Mouse (Mus musculus): Measurements from ENCODE around the gene Cand2. TPM values are rescaled to one million over a fixed set of nuclear protein-coding genes. Genes with fewer than 3 reads are reported as not detected.

Cand2 gene
- polyA plus RNA-seq, 1 experiment from 2014 or later, result 20.2 TPM

- H3K27ac ChIP-seq (ENCODE audit: low read depth, low read length), result no peak overlapping the region
- 87% methylated on average over 20 of the region's 20 CpGs for WGBS
- H3K4me2 ChIP-seq (replicated peaks; ENCODE audit: low read depth, low read length), result no peak overlapping the region
- DNase-seq (ENCODE audit: low spot score) (no peak), ATAC-seq (ENCODE audit: low FRiP score) (no peak)
- H3K9me3 ChIP-seq (ENCODE audit: control insufficient read depth, low read length), result no peaks in the 10 kb centered on the region
- H3K36me3 ChIP-seq (ENCODE audit: control insufficient read depth, insufficient read depth, low read length), result no peaks in the 10 kb centered on the region
- no peaks in the 10 kb centered on the region for H3K4me1 ChIP-seq (replicated peaks; ENCODE audit: control insufficient read depth, insufficient read depth, low read length)
- no peak overlapping the region for H3K9ac ChIP-seq (ENCODE audit: low read depth, low read length)
- no peaks in the 10 kb centered on the region for H3K27me3 ChIP-seq (ENCODE audit: control insufficient read depth, insufficient read depth, low read length)
- H3K4me3 ChIP-seq (ENCODE audit: low read depth, low read length), result no peak overlapping the region
Measured at GRCm38 (mm10) chr6:115770059-115770670, 4.2 kb upstream of the Cand2 start.

GRCm38 (mm10) chr6:115770852-115771251, 3.5 kb upstream of the Cand2 start:
- Histone ChIP-seq H3K36me3 (ENCODE audit: control insufficient read depth, insufficient read depth, low read length) (no peaks in the 10 kb centered on the region), H3K4me1 (replicated peaks; ENCODE audit: control insufficient read depth, insufficient read depth, low read length) (no peaks in the 10 kb centered on the region), H3K27ac (ENCODE audit: low read depth, low read length) (no peak overlapping the region), H3K4me3 (ENCODE audit: low read depth, low read length) (no peak overlapping the region), H3K9me3 (ENCODE audit: control insufficient read depth, low read length) (no peaks in the 10 kb centered on the region), H3K4me2 (replicated peaks; ENCODE audit: low read depth, low read length) (no peak overlapping the region), H3K9ac (ENCODE audit: low read depth, low read length) (no peak overlapping the region), H3K27me3 (ENCODE audit: control insufficient read depth, insufficient read depth, low read length) (no peaks in the 10 kb centered on the region)
- DNase-seq (ENCODE audit: low spot score) (no peak), ATAC-seq (ENCODE audit: low FRiP score) (no peak)
- 65% methylated on average over 4 of the region's 4 CpGs for WGBS

DNA sequence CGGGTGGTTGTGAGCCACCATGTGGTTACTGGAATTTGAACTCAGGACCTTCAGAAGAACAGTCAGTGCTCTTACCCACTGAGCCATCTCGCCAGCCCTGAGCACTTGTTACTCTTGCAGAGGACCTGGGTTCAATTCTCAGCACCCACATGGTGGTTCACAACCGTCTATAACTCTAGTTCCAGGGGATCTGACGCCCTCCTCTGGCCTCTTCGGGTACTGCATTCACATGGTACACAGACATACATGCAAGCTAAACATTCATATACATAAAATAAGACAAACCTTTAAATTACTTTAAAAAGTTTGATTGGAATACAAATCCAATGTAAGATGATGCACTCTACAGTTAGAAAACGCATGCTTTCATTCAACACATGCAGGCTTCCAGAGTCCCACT, 2.1 kb upstream of the Cand2 start:
- Histone ChIP-seq H3K9ac (ENCODE audit: low read depth, low read length) (no peak overlapping the region), H3K9me3 (ENCODE audit: control insufficient read depth, low read length) (no peaks in the 10 kb centered on the region), H3K4me2 (replicated peaks; ENCODE audit: low read depth, low read length) (no peak overlapping the region), H3K27ac (ENCODE audit: low read depth, low read length) (no peak overlapping the region), H3K27me3 (ENCODE audit: control insufficient read depth, insufficient read depth, low read length) (no peaks in the 10 kb centered on the region), H3K4me1 (replicated peaks; ENCODE audit: control insufficient read depth, insufficient read depth, low read length) (peaks cover 4% of the 10 kb centered on the region; the same call in 1 of the 2 replicates), H3K4me3 (ENCODE audit: low read depth, low read length) (no peak overlapping the region), H3K36me3 (ENCODE audit: control insufficient read depth, insufficient read depth, low read length) (no peaks in the 10 kb centered on the region)
- WGBS, result 80% methylated on average over 6 of the region's 6 CpGs
- no peak for ATAC-seq (ENCODE audit: low FRiP score)
- DNase-seq (ENCODE audit: low spot score), result no peak

DNA sequence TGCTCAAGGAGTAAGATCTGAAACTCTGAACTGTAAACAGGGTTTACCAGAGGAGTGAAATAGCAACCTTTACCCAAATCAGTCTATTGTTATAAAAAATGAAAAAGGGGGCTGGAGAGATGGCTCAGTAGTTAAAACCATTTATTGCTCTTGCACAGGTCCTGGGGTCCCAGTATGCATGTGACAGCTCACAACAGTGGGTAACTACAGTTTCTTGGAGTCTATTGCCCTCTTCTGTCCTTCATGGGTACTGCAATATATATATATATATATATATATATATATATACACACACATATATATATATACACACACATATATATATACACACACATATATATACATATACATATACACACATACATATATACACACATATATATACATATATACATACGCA, 1.7 kb upstream of the Cand2 start:
- Histone ChIP-seq H3K4me2 (replicated peaks; ENCODE audit: low read depth, low read length) (no peak overlapping the region), H3K4me3 (ENCODE audit: low read depth, low read length) (no peak overlapping the region), H3K4me1 (replicated peaks; ENCODE audit: control insufficient read depth, insufficient read depth, low read length) (peaks cover 4% of the 10 kb centered on the region; the same call in 1 of the 2 replicates), H3K9ac (ENCODE audit: low read depth, low read length) (no peak overlapping the region), H3K9me3 (ENCODE audit: control insufficient read depth, low read length) (no peaks in the 10 kb centered on the region), H3K27ac (ENCODE audit: low read depth, low read length) (no peak overlapping the region), H3K36me3 (ENCODE audit: control insufficient read depth, insufficient read depth, low read length) (no peaks in the 10 kb centered on the region), H3K27me3 (ENCODE audit: control insufficient read depth, insufficient read depth, low read length) (no peaks in the 10 kb centered on the region)
- ATAC-seq (ENCODE audit: low FRiP score) (no peak), DNase-seq (ENCODE audit: low spot score) (no peak)
- WGBS, result 87% methylated on average over 1 of the region's 1 CpGs

- no peak overlapping the region for H3K9ac ChIP-seq (ENCODE audit: low read depth, low read length)
- no peaks in the 10 kb centered on the region for H3K27me3 ChIP-seq (ENCODE audit: control insufficient read depth, insufficient read depth, low read length)
- no peak overlapping the region for H3K27ac ChIP-seq (ENCODE audit: low read depth, low read length)
- peak; percentile 89 for ATAC-seq (ENCODE audit: low FRiP score)
- peak overlapping the region; percentile 61 for H3K4me3 ChIP-seq (ENCODE audit: low read depth, low read length)
- H3K36me3 ChIP-seq (ENCODE audit: control insufficient read depth, insufficient read depth, low read length), result no peaks in the 10 kb centered on the region
- peaks cover 4% of the 10 kb centered on the region; the same call in 1 of the 2 replicates for H3K4me1 ChIP-seq (replicated peaks; ENCODE audit: control insufficient read depth, insufficient read depth, low read length)
- peak; percentile 80 for DNase-seq (ENCODE audit: low spot score)
- WGBS, result 0% methylated on average over 13 of the region's 14 CpGs
- H3K4me2 ChIP-seq (replicated peaks; ENCODE audit: low read depth, low read length), result peak overlapping the region; percentile 50
- no peaks in the 10 kb centered on the region for H3K9me3 ChIP-seq (ENCODE audit: control insufficient read depth, low read length)
Measured at GRCm38 (mm10) chr6:115773966-115774413, 348 bp upstream of the Cand2 start.

DNA sequence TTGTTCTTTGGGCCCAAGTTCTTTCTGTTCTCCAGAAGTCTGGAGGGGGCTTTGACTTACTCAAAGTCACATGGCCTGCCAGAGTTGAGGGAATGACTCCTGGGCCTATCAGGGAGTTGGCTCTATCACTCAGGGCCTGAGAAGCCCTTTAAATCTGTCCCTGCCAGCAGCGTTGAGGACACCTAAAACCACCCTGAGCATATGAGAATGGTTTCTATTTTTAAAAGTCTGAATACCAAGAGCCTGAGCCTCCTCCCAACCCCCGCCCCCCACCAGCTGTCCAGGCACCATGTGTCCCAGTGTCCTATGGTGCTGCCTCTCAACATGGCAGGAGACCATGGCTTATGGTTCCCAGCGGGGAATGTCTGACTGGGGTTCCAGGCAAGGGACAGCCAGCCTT, 1.5 kb downstream of the Cand2 start:
- Histone ChIP-seq H3K4me1 (replicated peaks; ENCODE audit: control insufficient read depth, insufficient read depth, low read length) (peaks cover 4% of the 10 kb centered on the region; the same call in 1 of the 2 replicates), H3K4me3 (ENCODE audit: low read depth, low read length) (peak overlapping the region; percentile 61), H3K9ac (ENCODE audit: low read depth, low read length) (no peak overlapping the region; the same call in 1 of the 2 replicates), H3K36me3 (ENCODE audit: control insufficient read depth, insufficient read depth, low read length) (0 out of 2 replicates have a peak, but pooled peaks cover 2% of the 10 kb centered on the region), H3K9me3 (ENCODE audit: control insufficient read depth, low read length) (no peaks in the 10 kb centered on the region), H3K4me2 (replicated peaks; ENCODE audit: low read depth, low read length) (peak overlapping the region; percentile 44), H3K27me3 (ENCODE audit: control insufficient read depth, insufficient read depth, low read length) (no peaks in the 10 kb centered on the region), H3K27ac (ENCODE audit: low read depth, low read length) (no peak overlapping the region)
- 56% methylated on average over 3 of the region's 3 CpGs for WGBS
- DNase-seq (ENCODE audit: low spot score), result no peak
- ATAC-seq (ENCODE audit: low FRiP score), result no peak

DNA sequence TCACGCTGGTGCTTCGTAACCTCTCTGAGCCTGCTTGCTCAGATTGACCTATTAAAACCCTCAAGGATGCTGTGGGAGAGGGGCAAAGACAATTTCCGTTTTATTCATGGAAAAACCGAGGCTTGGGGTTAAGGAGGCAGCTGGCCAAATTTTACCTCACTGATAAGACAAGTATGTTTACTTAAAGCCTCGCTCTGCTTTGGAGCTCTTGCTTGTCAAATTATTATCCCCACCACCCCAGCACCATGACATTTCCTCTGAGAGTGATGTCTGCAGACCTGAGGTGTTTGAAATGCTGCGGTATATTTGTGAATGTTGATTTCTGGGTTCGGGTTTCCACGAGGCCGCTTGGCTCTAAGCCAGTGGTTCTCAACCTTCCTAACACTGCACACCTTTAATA, 2.0 kb downstream of the Cand2 start:
- Histone ChIP-seq H3K27ac (ENCODE audit: low read depth, low read length) (no peak overlapping the region), H3K36me3 (ENCODE audit: control insufficient read depth, insufficient read depth, low read length) (0 out of 2 replicates have a peak, but pooled peaks cover 2% of the 10 kb centered on the region), H3K4me2 (replicated peaks; ENCODE audit: low read depth, low read length) (peak overlapping the region; percentile 44), H3K9me3 (ENCODE audit: control insufficient read depth, low read length) (no peaks in the 10 kb centered on the region), H3K4me1 (replicated peaks; ENCODE audit: control insufficient read depth, insufficient read depth, low read length) (peaks cover 4% of the 10 kb centered on the region; the same call in 1 of the 2 replicates), H3K27me3 (ENCODE audit: control insufficient read depth, insufficient read depth, low read length) (no peaks in the 10 kb centered on the region), H3K4me3 (ENCODE audit: low read depth, low read length) (peak overlapping the region; percentile 61; the same call in 1 of the 2 replicates), H3K9ac (ENCODE audit: low read depth, low read length) (no peak overlapping the region)
- DNase-seq (ENCODE audit: low spot score) (no peak), ATAC-seq (ENCODE audit: low FRiP score) (no peak)
- WGBS, result 82% methylated on average over 9 of the region's 9 CpGs

- ATAC-seq (ENCODE audit: low FRiP score), result no peak
- no peak overlapping the region for H3K4me2 ChIP-seq (replicated peaks; ENCODE audit: low read depth, low read length)
- peaks cover 14% of the 10 kb centered on the region for H3K36me3 ChIP-seq (ENCODE audit: control insufficient read depth, insufficient read depth, low read length)
- no peak overlapping the region for H3K9ac ChIP-seq (ENCODE audit: low read depth, low read length)
- DNase-seq (ENCODE audit: low spot score), result no peak
- H3K27me3 ChIP-seq (ENCODE audit: control insufficient read depth, insufficient read depth, low read length), result no peaks in the 10 kb centered on the region
- H3K4me3 ChIP-seq (ENCODE audit: low read depth, low read length), result no peak overlapping the region
- H3K27ac ChIP-seq (ENCODE audit: low read depth, low read length), result no peak overlapping the region
- H3K9me3 ChIP-seq (ENCODE audit: control insufficient read depth, low read length), result no peaks in the 10 kb centered on the region
- WGBS, result 95% methylated on average over 3 of the region's 3 CpGs
- H3K4me1 ChIP-seq (replicated peaks; ENCODE audit: control insufficient read depth, insufficient read depth, low read length), result no peaks in the 10 kb centered on the region
Measured at GRCm38 (mm10) chr6:115782781-115783180, 8.4 kb downstream of the Cand2 start.

DNA sequence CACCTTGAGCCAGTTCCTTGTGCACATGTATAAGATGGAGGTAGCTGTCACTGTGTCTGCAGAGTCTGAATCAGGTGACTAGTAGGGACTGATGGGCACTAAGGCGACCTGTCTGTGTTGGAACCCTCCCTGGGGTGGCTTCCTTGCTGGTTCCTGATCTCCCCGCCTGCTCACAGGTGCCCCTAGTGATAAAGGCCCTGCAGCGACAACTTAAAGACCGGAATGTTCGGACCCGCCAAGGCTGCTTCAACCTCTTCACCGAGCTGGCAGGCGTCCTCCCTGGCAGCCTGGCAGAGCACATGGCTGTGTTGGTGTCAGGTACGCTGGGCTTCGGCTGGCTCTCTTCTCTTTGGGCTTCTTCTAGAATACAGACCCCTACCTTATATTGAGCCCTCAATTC, 16.7 kb downstream of the Cand2 start:
- Histone ChIP-seq H3K4me2 (replicated peaks; ENCODE audit: low read depth, low read length) (no peak overlapping the region), H3K36me3 (ENCODE audit: control insufficient read depth, insufficient read depth, low read length) (peaks cover 23% of the 10 kb centered on the region), H3K4me3 (ENCODE audit: low read depth, low read length) (no peak overlapping the region), H3K9me3 (ENCODE audit: control insufficient read depth, low read length) (no peaks in the 10 kb centered on the region), H3K4me1 (replicated peaks; ENCODE audit: control insufficient read depth, insufficient read depth, low read length) (no peaks in the 10 kb centered on the region), H3K27ac (ENCODE audit: low read depth, low read length) (no peak overlapping the region), H3K27me3 (ENCODE audit: control insufficient read depth, insufficient read depth, low read length) (no peaks in the 10 kb centered on the region), H3K9ac (ENCODE audit: low read depth, low read length) (no peak overlapping the region)
- DNase-seq (ENCODE audit: low spot score) (no peak), ATAC-seq (ENCODE audit: low FRiP score) (no peak)
- 87% methylated on average over 10 of the region's 10 CpGs for WGBS

Measured in hindbrain, embryonic 11.5 days (tissue).